Comparison of ENCODE assay signal across 9 mouse cellular contexts in the genomic region with DNA sequence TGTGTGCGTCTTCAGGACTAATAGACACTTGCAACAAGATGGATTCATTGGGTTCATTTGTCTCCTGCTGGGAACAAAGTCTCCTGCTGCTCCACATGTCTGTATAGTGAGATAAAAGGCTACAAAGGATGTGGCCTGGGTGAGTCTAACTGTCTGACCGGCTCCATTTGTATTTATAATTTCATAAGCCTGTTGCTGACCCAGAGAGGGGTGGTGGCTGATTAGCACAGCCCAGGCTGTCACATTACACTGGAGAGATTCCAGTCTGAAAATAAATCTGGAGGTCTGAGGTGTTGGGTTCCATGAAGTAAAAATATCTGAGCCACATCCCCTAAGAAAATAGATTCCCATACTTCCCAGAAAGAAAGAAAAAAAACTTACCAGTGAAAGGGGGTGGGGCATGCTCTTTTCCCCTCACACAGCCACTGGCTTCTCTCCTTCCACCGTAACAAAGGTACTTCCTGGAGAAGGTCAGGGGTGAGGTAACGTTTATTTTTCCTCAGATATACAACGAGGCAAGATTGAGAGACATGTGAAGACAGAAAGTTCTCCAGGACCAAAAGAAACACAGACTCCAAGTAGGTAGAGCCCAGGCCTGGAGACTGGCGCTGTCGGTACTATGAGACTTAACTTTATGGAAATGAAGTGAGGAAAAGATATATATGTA. TPM values are rescaled to one million over a fixed set of nuclear protein-coding genes. Genes with fewer than 3 reads are reported as not detected.
DNase-seq lines count a peak whose midpoint lies in the region; ATAC-seq and TF ChIP-seq lines count a peak whose summit lies in the region.
"Had no signal": no experiment of that assay in that cellular context is flagged by ENCODE, and none has a peak within 500 bp of the region (broad histone marks: within the 10 kb centered on the region; RNA-seq: fewer than 3 reads in every experiment).

No protein-coding gene starts in this region.

- no peak overlapping the region for H3K9ac ChIP-seq in embryonic facial prominence, embryonic 13.5 days
- no peak overlapping the region for H3K9ac ChIP-seq in heart, embryonic 15.5 days
- no peak overlapping the region for H3K9ac ChIP-seq in liver, postnatal 0 days (replicated peaks)

- no peak for ATAC-seq in embryonic facial prominence, embryonic 13.5 days (ENCODE audit: insufficient number of reproducible peaks, insufficient read depth, low FRiP score, low TSS enrichment, low read depth)
- peak; percentile 41; the same call in 1 of the 2 replicates for ATAC-seq in heart, embryonic 15.5 days (replicated peaks; ENCODE audit: insufficient number of reproducible peaks, insufficient read depth, low FRiP score, low read depth)
- no peak for ATAC-seq in liver, postnatal 0 days

- H3K4me3 ChIP-seq in layer of hippocampus, adult 2 months = no peak overlapping the region
- no peak overlapping the region for H3K4me3 ChIP-seq in embryonic facial prominence, embryonic 13.5 days
- no peak overlapping the region for H3K4me3 ChIP-seq in heart, embryonic 15.5 days
- no peak overlapping the region for H3K4me3 ChIP-seq in liver, postnatal 0 days (ENCODE audit: low read depth, low read length)

- H3K27ac ChIP-seq in layer of hippocampus, adult 2 months = peak overlapping the region; percentile 62
- H3K27ac ChIP-seq in embryonic facial prominence, embryonic 13.5 days = peak overlapping the region; percentile 49; the same call in 1 of the 2 replicates
- H3K27ac ChIP-seq in heart, embryonic 15.5 days = peak overlapping the region; percentile 89
- H3K27ac ChIP-seq in liver, postnatal 0 days (ENCODE audit: low read depth) = peak overlapping the region; percentile 92

- no peaks in the 10 kb centered on the region for H3K36me3 ChIP-seq in embryonic facial prominence, embryonic 13.5 days
- H3K36me3 ChIP-seq in heart, embryonic 15.5 days = no peaks in the 10 kb centered on the region
- H3K36me3 ChIP-seq in liver, postnatal 0 days (replicated peaks; ENCODE audit: insufficient read depth, low read length) = no peaks in the 10 kb centered on the region

- H3K9me3 ChIP-seq in embryonic facial prominence, embryonic 13.5 days = no peaks in the 10 kb centered on the region
- H3K9me3 ChIP-seq in heart, embryonic 15.5 days (replicated peaks) = no peaks in the 10 kb centered on the region
- no peaks in the 10 kb centered on the region for H3K9me3 ChIP-seq in liver, postnatal 0 days (ENCODE audit: low read length)

- peaks cover 41% of the 10 kb centered on the region for H3K4me1 ChIP-seq in embryonic facial prominence, embryonic 13.5 days
- H3K4me1 ChIP-seq in heart, embryonic 15.5 days (replicated peaks) = peaks cover 30% of the 10 kb centered on the region
- peaks cover 44% of the 10 kb centered on the region for H3K4me1 ChIP-seq in liver, postnatal 0 days (ENCODE audit: insufficient read depth)

- no peaks in the 10 kb centered on the region for H3K27me3 ChIP-seq in embryonic facial prominence, embryonic 13.5 days
- H3K27me3 ChIP-seq in heart, embryonic 15.5 days = no peaks in the 10 kb centered on the region
- H3K27me3 ChIP-seq in liver, postnatal 0 days (ENCODE audit: insufficient read depth, low read length) = no peaks in the 10 kb centered on the region

- TF ChIP-seq CTCF in layer of hippocampus, adult 2 months (conservative IDR thresholded peaks at IDR 0.05) = no peak
- TF ChIP-seq CTCF in liver, postnatal 0 days (IDR thresholded peaks at IDR 0.05; ENCODE audit: low read depth) = no peak

- no peak for DNase-seq in layer of hippocampus, adult 2 months (ENCODE audit: low spot score in 2 of 2)
- DNase-seq in layer of hippocampus, postnatal 10 days (ENCODE audit: low spot score in 2 of 2) = no peak
- DNase-seq in liver, postnatal 0 days = no peak
- DNase-seq in left cerebral cortex, postnatal 4 days = no peak
- no peak for DNase-seq in adrenal gland, adult (ENCODE audit: inconsistent age in 2 of 2, low spot score in 1 of 2)
- DNase-seq: right cerebral cortex, adult 18-20 months had no signal

- no peak for TF ChIP-seq EP300 in liver, postnatal 0 days (IDR thresholded peaks at IDR 0.05; ENCODE audit: low read depth)

- intact Hi-C loops in left cerebral cortex, postnatal 4 days (cut with DNase I) = no loop called here

- WGBS in embryonic facial prominence, embryonic 13.5 days = 44% methylated on average over 7 of the region's 7 CpGs
- WGBS in heart, embryonic 15.5 days = 29% methylated on average over 7 of the region's 7 CpGs
- WGBS in liver, postnatal 0 days (ENCODE audit: insufficient replicate concordance) = 31% methylated on average over 7 of the region's 7 CpGs

- no peak overlapping the region for H3K4me2 ChIP-seq in embryonic facial prominence, embryonic 13.5 days
- peak overlapping the region; percentile 4; the same call in 1 of the 2 replicates for H3K4me2 ChIP-seq in heart, embryonic 15.5 days
- H3K4me2 ChIP-seq in liver, postnatal 0 days (ENCODE audit: low read depth, low read length) = 0 out of 2 replicates have a peak overlapping the region, but pooled peaks have one; percentile 37
- H3K4me2 ChIP-seq: midbrain, embryonic 11.5 days had no signal

RNA-seq across cellular contexts. Expression of gene Zfp36l1, which starts 28.2 kb away (rescaled TPM):
- total RNA-seq in layer of hippocampus, adult 2 months (2021) = 10 to 100 TPM; 35.2 to 39.4 TPM
- total RNA-seq in layer of hippocampus, postnatal 10 days (2021) = 10 to 100 TPM; 46.9 to 54.7 TPM
- 149 and 151 TPM in 2 replicates for polyA plus RNA-seq in embryonic facial prominence, embryonic 13.5 days (2015; fragmentation: Nextera tagmentation; extraction: Ambion mirVana)
- polyA plus RNA-seq in heart, embryonic 15.5 days (2015; fragmentation: Nextera tagmentation; extraction: Ambion mirVana) = 94.7 and 107 TPM in 2 replicates
- polyA plus RNA-seq in liver, postnatal 0 days (2015; fragmentation: Nextera tagmentation; extraction: Ambion mirVana) = 42.0 and 45.7 TPM in 2 replicates
- total RNA-seq in left cerebral cortex, postnatal 4 days (2021) = 10 to 100 TPM; 47.2 to 54.4 TPM
